Mouse (Mus musculus) hindbrain, embryonic 12.5 days (tissue): Measurements from ENCODE around the gene Sipa1l2. TPM values are rescaled to one million over a fixed set of nuclear protein-coding genes. Genes with fewer than 3 reads are reported as not detected.

ENCODE experiments used
- ATAC-seq: fragments of 200-750 bp; cut with Nextera tagmentation; 2 replicates; pipeline ENCODE4 v1.8.0; 2017; ENCODE audit warnings: moderate TSS enrichment; ENCODE audit not compliant: low FRiP score
- H3K27ac ChIP-seq: fragments of 300-500 bp; sonication (generic); 2 replicates; pipeline ENCODE4 v1.5.1; 2016; ENCODE audit warnings: mild to moderate bottlenecking
- H3K27me3 ChIP-seq: fragments of 300-500 bp; sonication (generic); 2 replicates; pipeline ENCODE4 v1.6.1; 2016; ENCODE audit warnings: mild to moderate bottlenecking
- H3K36me3 ChIP-seq: fragments of 300-500 bp; sonication (generic); 2 replicates; pipeline ENCODE4 v1.6.1; 2016; ENCODE audit warnings: mild to moderate bottlenecking
- H3K4me1 ChIP-seq: fragments of 300-500 bp; sonication (generic); 2 replicates; pipeline ENCODE4 v1.6.1; 2016
- H3K4me2 ChIP-seq: fragments of 300-500 bp; sonication (generic); replicated peaks from 2 replicates; pipeline ENCODE4 v1.6.1; 2016; ENCODE audit warnings: mild to moderate bottlenecking
- H3K4me3 ChIP-seq: fragments of 300-500 bp; sonication (generic); 2 replicates; pipeline ENCODE4 v1.5.1; 2016; ENCODE audit warnings: mild to moderate bottlenecking
- H3K9ac ChIP-seq: fragments of 300-500 bp; sonication (generic); 2 replicates; pipeline ENCODE4 v1.6.1; 2016; ENCODE audit warnings: mild to moderate bottlenecking, moderate library complexity
- H3K9me3 ChIP-seq: fragments of 300-500 bp; sonication (generic); replicated peaks from 2 replicates; pipeline ENCODE4 v1.6.1; 2016; ENCODE audit warnings: mild to moderate bottlenecking
- WGBS: fragments of 180-500 bp; shearing (Covaris S2); methylation state at CpG from one replicate; pipeline ENCODE4 v1.1.7; 2016; 5-methylcytosine and 5-hydroxymethylcytosine counted together
- polyA plus RNA-seq: library from polyadenylated mRNA; unstranded; fragments of >200 nt; fragmentation: Nextera tagmentation; extraction: Ambion mirVana; gene quantifications from 2 replicates; pipeline ENCODE4 v1.2.1, GENCODE M21; 2016

The Sipa1l2 gene
- polyA plus RNA-seq, 1 experiment from 2014 or later: 36.4 TPM

- Histone ChIP-seq H3K9ac (no peak overlapping the region), H3K27me3 (no peaks in the 10 kb centered on the region), H3K4me2 (no peak overlapping the region), H3K27ac (no peak overlapping the region), H3K36me3 (no peaks in the 10 kb centered on the region), H3K9me3 (no peaks in the 10 kb centered on the region), H3K4me1 (peaks cover 15% of the 10 kb centered on the region), H3K4me3 (no peak overlapping the region)
- no peak for ATAC-seq
- 44% methylated on average over 4 of the region's 4 CpGs for WGBS
These were observed 19.0 kb downstream of the Sipa1l2 start for GRCm38 (mm10) chr8:125550567-125550966.

GRCm38 (mm10) chr8:125547296-125547695 is 22.3 kb downstream of the Sipa1l2 start:
- Histone ChIP-seq H3K9me3 (no peaks in the 10 kb centered on the region), H3K4me1 (peaks cover 29% of the 10 kb centered on the region), H3K9ac (no peak overlapping the region), H3K27me3 (no peaks in the 10 kb centered on the region), H3K27ac (no peak overlapping the region), H3K36me3 (no peaks in the 10 kb centered on the region), H3K4me3 (no peak overlapping the region), H3K4me2 (no peak overlapping the region)
- no peak for ATAC-seq
- WGBS: 69% methylated on average over 3 of the region's 3 CpGs

- peaks cover 25% of the 10 kb centered on the region for H3K4me1 ChIP-seq
- 91% methylated on average over 9 of the region's 9 CpGs for WGBS
- ATAC-seq: no peak
- no peaks in the 10 kb centered on the region for H3K27me3 ChIP-seq
- H3K36me3 ChIP-seq: no peaks in the 10 kb centered on the region
- no peak overlapping the region for H3K9ac ChIP-seq
- no peaks in the 10 kb centered on the region for H3K9me3 ChIP-seq
- H3K4me3 ChIP-seq: no peak overlapping the region
- no peak overlapping the region for H3K4me2 ChIP-seq
- H3K27ac ChIP-seq: no peak overlapping the region
These were observed 23.7 kb downstream of the Sipa1l2 start for GRCm38 (mm10) chr8:125545866-125546265.

GRCm38 (mm10) chr8:125542893-125543613 is 26.6 kb downstream of the Sipa1l2 start:
- H3K9ac ChIP-seq: no peak overlapping the region
- no peaks in the 10 kb centered on the region for H3K36me3 ChIP-seq
- H3K4me1 ChIP-seq: peaks cover 40% of the 10 kb centered on the region
- no peak overlapping the region for H3K27ac ChIP-seq
- no peak overlapping the region for H3K4me2 ChIP-seq
- H3K4me3 ChIP-seq: no peak overlapping the region
- ATAC-seq: no peak
- 80% methylated on average over 11 of the region's 11 CpGs for WGBS
- no peaks in the 10 kb centered on the region for H3K9me3 ChIP-seq
- H3K27me3 ChIP-seq: no peaks in the 10 kb centered on the region

GRCm38 (mm10) chr8:125539056-125540013 is 30.3 kb downstream of the Sipa1l2 start:
- no peak for ATAC-seq
- WGBS: 77% methylated on average over 13 of the region's 13 CpGs
- peaks cover 15% of the 10 kb centered on the region for H3K36me3 ChIP-seq
- no peak overlapping the region for H3K27ac ChIP-seq
- no peaks in the 10 kb centered on the region for H3K27me3 ChIP-seq
- no peak overlapping the region for H3K4me3 ChIP-seq
- H3K4me2 ChIP-seq: no peak overlapping the region
- no peaks in the 10 kb centered on the region for H3K9me3 ChIP-seq
- H3K9ac ChIP-seq: no peak overlapping the region
- peaks cover 41% of the 10 kb centered on the region for H3K4me1 ChIP-seq

- ATAC-seq: no peak
- 55% methylated on average over 6 of the region's 6 CpGs for WGBS
- Histone ChIP-seq H3K4me3 (no peak overlapping the region), H3K4me2 (no peak overlapping the region), H3K27ac (no peak overlapping the region), H3K36me3 (peaks cover 15% of the 10 kb centered on the region), H3K9ac (no peak overlapping the region), H3K9me3 (no peaks in the 10 kb centered on the region), H3K4me1 (peaks cover 44% of the 10 kb centered on the region), H3K27me3 (no peaks in the 10 kb centered on the region)
These were observed 31.3 kb downstream of the Sipa1l2 start for GRCm38 (mm10) chr8:125538265-125538664.

- H3K4me3 ChIP-seq: no peak overlapping the region
- H3K9ac ChIP-seq: no peak overlapping the region
- 51% methylated on average over 7 of the region's 7 CpGs for WGBS
These were observed 35.9 kb downstream of the Sipa1l2 start for GRCm38 (mm10) chr8:125533709-125534108.

GRCm38 (mm10) chr8:125532953-125533352 is 36.7 kb downstream of the Sipa1l2 start:
- peak; percentile 35; the same call in 1 of the 2 replicates for ATAC-seq
- peaks cover 66% of the 10 kb centered on the region for H3K4me1 ChIP-seq
- H3K9me3 ChIP-seq: no peaks in the 10 kb centered on the region
- 69% methylated on average over 8 of the region's 8 CpGs for WGBS
- peaks cover 14% of the 10 kb centered on the region for H3K36me3 ChIP-seq
- no peak overlapping the region for H3K4me3 ChIP-seq
- H3K9ac ChIP-seq: no peak overlapping the region
- H3K4me2 ChIP-seq: no peak overlapping the region
- no peak overlapping the region for H3K27ac ChIP-seq
- no peaks in the 10 kb centered on the region for H3K27me3 ChIP-seq

More at GRCm38 (mm10) chr8:125533709-125534108, 35.9 kb downstream of the Sipa1l2 start:
- peaks cover 15% of the 10 kb centered on the region for H3K36me3 ChIP-seq
- peaks cover 66% of the 10 kb centered on the region for H3K4me1 ChIP-seq
- no peak overlapping the region for H3K27ac ChIP-seq
- no peaks in the 10 kb centered on the region for H3K27me3 ChIP-seq
- ATAC-seq: no peak
- no peak overlapping the region for H3K4me2 ChIP-seq
- no peaks in the 10 kb centered on the region for H3K9me3 ChIP-seq

GRCm38 (mm10) chr8:125532177-125532576 is 37.4 kb downstream of the Sipa1l2 start:
- 0 out of 2 replicates have a peak, but pooled peaks have one; percentile 9 for ATAC-seq
- Histone ChIP-seq H3K27ac (peak overlapping the region; percentile 49; the same call in 1 of the 2 replicates), H3K9ac (peak overlapping the region; percentile 44; the same call in 1 of the 2 replicates), H3K27me3 (no peaks in the 10 kb centered on the region), H3K36me3 (peaks cover 7% of the 10 kb centered on the region), H3K4me1 (peaks cover 71% of the 10 kb centered on the region), H3K9me3 (no peaks in the 10 kb centered on the region), H3K4me2 (no peak overlapping the region), H3K4me3 (no peak overlapping the region)
- 37% methylated on average over 7 of the region's 7 CpGs for WGBS

GRCm38 (mm10) chr8:125531640-125532039 is 38.0 kb downstream of the Sipa1l2 start:
- Histone ChIP-seq H3K27me3 (no peaks in the 10 kb centered on the region), H3K36me3 (peaks cover 1% of the 10 kb centered on the region; the same call in 1 of the 2 replicates), H3K27ac (no peak overlapping the region), H3K4me2 (no peak overlapping the region), H3K9me3 (no peaks in the 10 kb centered on the region), H3K4me1 (peaks cover 76% of the 10 kb centered on the region), H3K9ac (no peak overlapping the region), H3K4me3 (no peak overlapping the region)
- ATAC-seq: no peak
- 59% methylated on average over 1 of the region's 1 CpGs for WGBS

- Histone ChIP-seq H3K27ac (no peak overlapping the region), H3K9ac (no peak overlapping the region), H3K4me2 (no peak overlapping the region), H3K4me1 (peaks cover 82% of the 10 kb centered on the region), H3K9me3 (no peaks in the 10 kb centered on the region), H3K4me3 (no peak overlapping the region), H3K27me3 (no peaks in the 10 kb centered on the region), H3K36me3 (no peaks in the 10 kb centered on the region)
- 52% methylated on average over 6 of the region's 6 CpGs for WGBS
- no peak for ATAC-seq
These were observed 38.5 kb downstream of the Sipa1l2 start for GRCm38 (mm10) chr8:125531088-125531438.
